Mouse (Mus musculus) naive thymus-derived CD4-positive, alpha-beta T cell, adult 5 months (primary cell): ENCODE data around the gene Mettl8. TPM values are rescaled to one million over a fixed set of nuclear protein-coding genes. Genes with fewer than 3 reads are reported as not detected.

Source experiments
- polyA plus RNA-seq: library from polyadenylated mRNA; unstranded; fragments of 100-300 nt; shearing (Covaris generic); gene quantifications from one replicate; pipeline ENCODE4 v1.2.1, GENCODE M21; 2017

Mettl8 gene
- polyA plus RNA-seq: 15.2 TPM

GRCm38 (mm10) chr2:71055300-71056114 is at the start of gene Mettl8, which contains the start of gene Dcaf17:
Mettl8 (minus strand) TSS chr2:71055583.
Dcaf17 (plus strand) TSS chr2:71055328.

Other genes starting within 250 kb of the Mettl8 start
- gene Tlk1, start 229.9 kb downstream of the Mettl8 start, polyA plus RNA-seq: 79.9 TPM
- gene Dcaf17, start 255 bp downstream of the Mettl8 start, polyA plus RNA-seq: 25.7 TPM
- 0.15 TPM for gene Cybrd1, start 62.3 kb upstream of the Mettl8 start, polyA plus RNA-seq
- gene Dync1i2, start 156.1 kb upstream of the Mettl8 start, polyA plus RNA-seq: 35.4 TPM